Mouse (Mus musculus): ENCODE measurements at regions not wholly inside any gene's neighbourhood (a gene's known extent, or its start where the extent isn't known, plus 50 kb on each side); places are given as distances from the start of the nearest gene placed in this dataset.

GRCm38 (mm10) chr1:35551503-35551902 is 516.7 kb upstream of the Hs6st1 start:
- ATAC-seq (replicated peaks; ENCODE audit: insufficient number of reproducible peaks, low FRiP score, low TSS enrichment, poor library complexity, severe bottlenecking), result no peak

- ATAC-seq (replicated peaks; ENCODE audit: insufficient number of reproducible peaks, low FRiP score, low TSS enrichment, poor library complexity, severe bottlenecking), result no peak
Measured at GRCm38 (mm10) chr1:35562786-35563185, 505.4 kb upstream of the Hs6st1 start.

DNA sequence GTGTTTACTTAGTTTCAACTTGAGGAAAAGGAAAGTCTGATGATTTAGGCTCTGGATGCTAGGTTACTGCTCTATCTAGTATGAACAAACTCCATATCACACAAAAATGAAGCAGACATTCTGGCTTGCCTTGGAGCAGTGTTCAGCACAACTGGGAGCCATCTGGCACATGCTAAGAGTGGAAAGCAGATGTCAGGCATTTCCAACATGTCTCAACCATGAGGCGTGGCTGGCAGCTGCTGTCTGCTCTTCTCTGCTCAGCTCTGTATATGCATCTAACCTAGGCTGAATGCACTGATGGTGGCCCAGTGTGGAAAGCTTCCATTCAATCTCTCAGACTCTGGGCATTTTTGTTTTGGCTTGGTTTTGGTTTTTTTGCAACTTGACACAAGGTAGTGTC is 493.0 kb upstream of the Hs6st1 start:
- ATAC-seq (replicated peaks; ENCODE audit: insufficient number of reproducible peaks, low FRiP score, low TSS enrichment, poor library complexity, severe bottlenecking), result no peak

DNA sequence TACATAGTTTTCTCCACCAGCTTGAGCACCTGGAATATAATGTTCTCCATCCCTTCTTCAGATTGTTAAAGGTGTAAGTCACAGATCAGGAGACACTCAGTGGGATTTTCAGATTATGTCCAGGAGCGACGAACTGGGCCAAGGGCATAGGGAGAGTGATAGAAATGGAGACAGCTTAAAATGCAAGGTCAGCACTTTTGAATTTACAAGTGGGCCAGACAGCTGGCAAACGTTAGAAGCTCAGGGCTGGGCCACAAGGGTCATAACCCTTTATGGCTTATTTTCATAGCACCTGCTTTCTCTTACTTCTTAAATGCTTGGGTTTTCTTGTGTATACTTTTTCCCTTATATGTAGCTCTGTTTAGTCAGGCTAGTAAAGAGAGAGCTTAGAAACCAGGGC is 488.8 kb upstream of the Hs6st1 start:
- ATAC-seq (replicated peaks; ENCODE audit: insufficient number of reproducible peaks, low FRiP score, low TSS enrichment, poor library complexity, severe bottlenecking), result no peak

GRCm38 (mm10) chr1:35579992-35580391 is 488.2 kb upstream of the Hs6st1 start:
- no peak for ATAC-seq (replicated peaks; ENCODE audit: insufficient number of reproducible peaks, low FRiP score, low TSS enrichment, poor library complexity, severe bottlenecking)

DNA sequence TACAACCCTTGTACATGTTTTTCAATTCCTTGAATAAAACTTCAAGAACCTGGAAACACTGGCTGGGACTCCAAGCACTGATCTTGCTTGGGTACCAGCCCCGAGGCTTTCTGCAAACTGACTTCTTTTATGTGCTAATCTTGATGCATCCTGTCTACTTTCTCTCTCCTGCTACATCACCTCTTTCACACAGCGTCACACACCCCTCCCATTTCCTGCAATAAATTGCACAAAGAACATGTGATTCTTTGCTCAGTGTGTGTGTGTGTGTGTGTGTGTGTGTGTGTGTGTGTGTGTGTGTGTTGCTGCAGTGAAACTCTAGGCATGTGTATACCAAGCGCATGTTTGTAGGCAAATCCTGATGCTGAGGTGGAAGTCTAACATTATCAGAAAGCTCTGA is 487.7 kb upstream of the Hs6st1 start:
- ATAC-seq (replicated peaks; ENCODE audit: insufficient number of reproducible peaks, low FRiP score, low TSS enrichment, poor library complexity, severe bottlenecking), result no peak

GRCm38 (mm10) chr1:35587900-35588299 is 480.3 kb upstream of the Hs6st1 start:
- no peak for ATAC-seq (replicated peaks; ENCODE audit: insufficient number of reproducible peaks, low FRiP score, low TSS enrichment, poor library complexity, severe bottlenecking)

DNA sequence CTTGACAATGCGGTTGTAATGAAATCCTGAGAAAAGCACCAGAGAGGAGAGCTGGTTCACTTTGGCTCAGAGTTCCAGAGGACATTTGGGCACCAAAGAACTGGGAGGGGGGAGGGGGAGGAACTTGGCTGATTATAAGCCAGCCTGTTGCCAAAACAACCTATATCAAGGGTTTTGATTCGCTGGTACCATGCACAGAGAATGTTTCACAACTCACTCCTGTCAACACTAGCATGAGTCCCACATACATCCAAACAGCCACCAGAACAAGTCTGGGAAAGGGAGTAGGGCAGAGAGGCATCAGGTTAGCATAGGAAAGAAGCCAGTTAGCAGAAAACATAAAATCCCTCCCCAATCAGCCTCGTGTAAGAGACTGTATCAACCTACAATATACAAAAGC is 479.3 kb upstream of the Hs6st1 start:
- no peak for ATAC-seq (replicated peaks; ENCODE audit: insufficient number of reproducible peaks, low FRiP score, low TSS enrichment, poor library complexity, severe bottlenecking)

GRCm38 (mm10) chr1:35600847-35601246 is 467.4 kb upstream of the Hs6st1 start:
- ATAC-seq (replicated peaks; ENCODE audit: insufficient number of reproducible peaks, low FRiP score, low TSS enrichment, poor library complexity, severe bottlenecking), result no peak

GRCm38 (mm10) chr1:35615131-35615530 is 453.1 kb upstream of the Hs6st1 start:
- ATAC-seq (replicated peaks; ENCODE audit: insufficient number of reproducible peaks, low FRiP score, low TSS enrichment, poor library complexity, severe bottlenecking), result no peak

DNA sequence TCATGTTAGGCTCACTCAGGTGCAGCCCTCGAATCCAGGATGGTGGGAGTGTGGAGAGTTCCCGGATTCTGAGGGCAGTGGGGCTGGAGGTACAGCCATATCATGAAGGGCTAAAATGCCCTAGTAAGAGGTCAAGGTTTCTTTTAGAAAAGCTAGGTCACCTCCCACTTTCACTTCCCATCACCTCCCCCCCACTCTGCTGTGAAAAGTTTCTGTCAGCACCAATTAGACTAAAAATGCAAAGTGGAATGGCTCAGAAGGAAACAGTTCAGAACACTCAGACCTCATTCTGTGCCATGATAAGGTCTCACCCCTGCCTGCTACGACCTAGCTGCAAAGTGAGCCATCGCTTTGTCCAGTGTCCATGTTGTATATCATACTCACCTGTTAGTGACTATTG is 448.7 kb upstream of the Hs6st1 start:
- no peak for ATAC-seq (replicated peaks; ENCODE audit: insufficient number of reproducible peaks, low FRiP score, low TSS enrichment, poor library complexity, severe bottlenecking)

DNA sequence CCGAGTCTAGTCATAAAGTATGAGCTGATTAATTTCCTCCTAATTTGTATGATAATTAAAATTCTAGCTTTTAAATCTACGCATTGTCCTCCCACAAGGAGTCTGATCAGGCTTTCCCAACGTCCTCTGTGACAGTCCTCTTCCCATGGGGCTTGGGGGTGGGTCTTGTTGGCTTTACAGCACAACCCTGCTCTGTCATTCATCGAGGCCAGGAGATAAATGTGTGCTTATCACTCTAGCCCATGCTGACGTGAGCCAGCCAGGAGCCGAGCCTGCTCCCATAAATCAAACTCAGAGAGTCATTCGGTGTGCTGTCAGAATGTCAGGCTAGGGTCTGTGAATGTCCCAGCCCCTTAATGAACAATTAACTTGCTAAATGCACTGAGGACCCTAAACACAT is 425.6 kb upstream of the Hs6st1 start:
- ATAC-seq (replicated peaks; ENCODE audit: insufficient number of reproducible peaks, low FRiP score, low TSS enrichment, poor library complexity, severe bottlenecking), result no peak

GRCm38 (mm10) chr1:35653119-35653956 is 414.9 kb upstream of the Hs6st1 start:
- no peak for ATAC-seq (replicated peaks; ENCODE audit: insufficient number of reproducible peaks, low FRiP score, low TSS enrichment, poor library complexity, severe bottlenecking)

GRCm38 (mm10) chr1:35663006-35663405 is 405.2 kb upstream of the Hs6st1 start:
- no peak for ATAC-seq (replicated peaks; ENCODE audit: insufficient number of reproducible peaks, low FRiP score, low TSS enrichment, poor library complexity, severe bottlenecking)

DNA sequence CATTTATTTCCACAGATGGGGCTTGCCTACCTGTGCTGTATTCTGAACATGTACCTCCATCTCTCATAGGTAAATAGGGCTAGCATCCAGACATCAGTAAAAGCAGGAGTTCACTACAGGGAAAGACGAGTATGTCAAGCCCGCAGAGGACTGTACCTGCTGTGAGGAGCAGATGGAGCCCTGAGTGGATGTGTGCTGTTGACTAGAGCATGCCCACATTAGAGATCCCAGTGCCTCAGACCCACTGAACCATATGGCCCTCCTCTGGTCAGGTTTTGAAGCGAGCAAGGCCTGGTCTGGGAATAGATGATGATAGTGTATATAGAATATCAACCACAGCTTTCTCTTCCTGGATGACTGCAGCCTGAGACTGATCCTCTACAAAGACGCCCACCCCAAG is 394.7 kb upstream of the Hs6st1 start:
- ATAC-seq (replicated peaks; ENCODE audit: insufficient number of reproducible peaks, low FRiP score, low TSS enrichment, poor library complexity, severe bottlenecking), result no peak

GRCm38 (mm10) chr1:35673992-35674391 is 394.2 kb upstream of the Hs6st1 start:
- no peak for ATAC-seq (replicated peaks; ENCODE audit: insufficient number of reproducible peaks, low FRiP score, low TSS enrichment, poor library complexity, severe bottlenecking)

- no peak for ATAC-seq (replicated peaks; ENCODE audit: insufficient number of reproducible peaks, low FRiP score, low TSS enrichment, poor library complexity, severe bottlenecking)
Measured at GRCm38 (mm10) chr1:35682511-35682949, 385.7 kb upstream of the Hs6st1 start.

- no peak for ATAC-seq (replicated peaks; ENCODE audit: insufficient number of reproducible peaks, low FRiP score, low TSS enrichment, poor library complexity, severe bottlenecking)
Measured at GRCm38 (mm10) chr1:35685651-35686050, 382.5 kb upstream of the Hs6st1 start.

- ATAC-seq (replicated peaks; ENCODE audit: insufficient number of reproducible peaks, low FRiP score, low TSS enrichment, poor library complexity, severe bottlenecking), result no peak
Measured at GRCm38 (mm10) chr1:35694349-35694748, 373.9 kb upstream of the Hs6st1 start.

DNA sequence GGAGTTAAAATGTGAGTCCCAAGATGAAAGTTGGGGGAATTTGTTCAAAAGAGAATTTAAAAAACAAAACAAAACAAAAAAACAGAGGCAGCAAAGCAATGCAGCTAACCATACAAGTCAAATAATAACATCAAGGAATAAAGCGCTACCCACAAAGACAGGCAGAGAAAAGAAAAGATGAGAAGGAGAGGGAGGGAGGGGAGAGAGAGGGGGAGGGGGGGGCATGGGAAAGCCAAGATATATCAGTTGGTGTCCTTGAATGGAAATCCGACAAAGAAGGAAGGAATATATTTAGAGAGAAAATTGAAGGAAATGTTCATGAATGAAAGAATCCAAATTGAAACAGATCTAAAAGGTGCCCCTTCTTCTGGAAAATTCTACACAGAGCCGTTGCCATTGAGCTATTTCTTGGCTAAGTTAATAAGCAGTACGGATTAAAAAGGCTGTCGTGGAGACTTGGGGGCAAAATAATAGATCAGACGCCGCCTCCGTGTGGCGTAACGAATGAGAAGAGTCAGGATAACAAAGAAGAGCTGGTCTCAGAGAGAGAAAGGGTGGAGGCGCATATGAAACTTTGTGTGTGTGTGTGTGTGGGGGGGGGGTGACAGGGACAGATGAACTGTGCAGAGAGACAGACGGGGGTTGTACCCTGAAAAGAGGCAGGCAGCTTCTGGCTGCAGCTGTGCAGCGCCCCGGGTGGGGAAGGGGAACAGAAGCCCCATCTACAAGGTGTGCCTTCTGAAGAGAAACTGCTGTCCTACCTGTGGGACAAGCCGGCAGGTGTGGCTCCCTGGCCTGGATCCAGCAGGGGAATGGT is 373.2 kb upstream of the Hs6st1 start:
- ATAC-seq (replicated peaks; ENCODE audit: insufficient number of reproducible peaks, low FRiP score, low TSS enrichment, poor library complexity, severe bottlenecking), result no peak

All from monocyte, adult 5-6 weeks (primary cell).